Mouse (Mus musculus): ENCODE measurements around the gene Echs1. TPM values are rescaled to one million over a fixed set of nuclear protein-coding genes. Genes with fewer than 3 reads are reported as not detected.

Gene Echs1
- total RNA-seq, 2 experiments from 2014 or later, result 600 to 610 TPM

GRCm38 (mm10) chr7:140060936-140061831, 55.1 kb downstream of the Echs1 start:
- DNase-seq, result peak; percentile 50

- DNase-seq, result no peak
Measured at GRCm38 (mm10) chr7:140059601-140060000, 56.7 kb downstream of the Echs1 start.

- no peak for DNase-seq
Measured at GRCm38 (mm10) chr7:140058528-140058927, 57.7 kb downstream of the Echs1 start.

GRCm38 (mm10) chr7:140057413-140058407, 58.6 kb downstream of the Echs1 start:
- peak; percentile 56 for DNase-seq

Other genes starting within 250 kb of the Echs1 start
- under 1 TPM; 0.42 to 0.55 TPM for gene Kndc1, start 221.8 kb downstream of the Echs1 start, total RNA-seq (2021)
- under 1 TPM in 1 of 2 experiments, not detected in 1; 0.24 TPM for gene Utf1, start 172.7 kb downstream of the Echs1 start, total RNA-seq (2021)
- under 1 TPM in 1 of 2 experiments, not detected in 1; 0.39 TPM for gene 6430531B16Rik, start 137.7 kb downstream of the Echs1 start, total RNA-seq (2021)
- 1 to 10 TPM; 1.9 to 2.9 TPM for gene Adam8, start 123.9 kb downstream of the Echs1 start, total RNA-seq (2021)
- gene Zfp511, start 80.1 kb downstream of the Echs1 start, total RNA-seq (2021), result 10 to 100 TPM; 14.0 to 18.1 TPM
- 10 to 100 TPM; 32.7 to 37.4 TPM for gene Tubgcp2, start 79.8 kb downstream of the Echs1 start, total RNA-seq (2021)
- gene Msx3, start 67.4 kb downstream of the Echs1 start, total RNA-seq (2021), result not detected
- 1 to 10 TPM; 4.9 to 6.6 TPM for gene Caly, start 33.9 kb downstream of the Echs1 start, total RNA-seq (2021)
- gene Prap1, start 23.1 kb downstream of the Echs1 start, total RNA-seq (2021), result not detected
- gene Fuom, start 14.0 kb downstream of the Echs1 start, total RNA-seq (2021), result 10 to 100 TPM; 82.5 to 99.0 TPM
- gene Paox, start 677 bp downstream of the Echs1 start, total RNA-seq (2021), result 10 to 100 TPM; 21.2 to 25.1 TPM
- gene Mtg1, start 21.1 kb upstream of the Echs1 start, total RNA-seq (2021), result 10 to 100 TPM; 42.0 to 45.9 TPM
- gene Sprn, start 38.4 kb upstream of the Echs1 start, total RNA-seq (2021), result 1 to 10 TPM; 1.7 to 2.0 TPM
- not detected for gene Olfr522, start 48.3 kb upstream of the Echs1 start, total RNA-seq (2021)
- gene Olfr523, start 56.7 kb upstream of the Echs1 start, total RNA-seq (2021), result not detected
- gene Olfr524, start 89.5 kb upstream of the Echs1 start, total RNA-seq (2021), result not detected
- under 1 TPM in 1 of 2 experiments, not detected in 1; 0.12 TPM for gene Cd163l1, start 101.8 kb upstream of the Echs1 start, total RNA-seq (2021)
- not detected for gene 5830411N06Rik, start 130.8 kb upstream of the Echs1 start, total RNA-seq (2021)
- gene Olfr525, start 204.4 kb upstream of the Echs1 start, total RNA-seq (2021), result not detected
- gene Olfr527, start 217.5 kb upstream of the Echs1 start, total RNA-seq (2021), result not detected
- gene Olfr60, start 245.2 kb upstream of the Echs1 start, total RNA-seq (2021), result not detected